Mouse (Mus musculus): ENCODE data around the gene Sult1d1.

Sult1d1 gene

DNA sequence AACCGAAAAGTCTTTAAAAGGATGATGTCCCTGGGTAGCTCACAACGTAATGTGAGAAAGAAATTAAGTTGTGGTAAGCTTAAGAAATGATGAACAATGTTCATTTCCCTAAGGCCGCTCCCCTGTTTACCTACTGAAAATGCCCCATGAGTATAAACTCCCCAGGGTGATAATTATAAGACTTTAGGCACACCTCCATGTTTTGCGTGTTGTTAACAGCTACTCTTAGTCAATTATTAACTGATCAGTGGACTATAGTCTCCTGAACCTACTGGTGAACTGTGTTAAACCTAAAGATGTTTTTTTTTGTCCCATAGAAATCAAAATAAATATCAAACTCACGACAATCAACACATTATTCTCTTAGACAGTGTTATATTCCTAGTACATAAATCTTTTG lies at the start of gene Sult1d1:
Sult1d1 (minus strand) TSS at position 183 of the 400 bp plus-strand sequence.
- DNase-seq = peak; percentile 25

DNA sequence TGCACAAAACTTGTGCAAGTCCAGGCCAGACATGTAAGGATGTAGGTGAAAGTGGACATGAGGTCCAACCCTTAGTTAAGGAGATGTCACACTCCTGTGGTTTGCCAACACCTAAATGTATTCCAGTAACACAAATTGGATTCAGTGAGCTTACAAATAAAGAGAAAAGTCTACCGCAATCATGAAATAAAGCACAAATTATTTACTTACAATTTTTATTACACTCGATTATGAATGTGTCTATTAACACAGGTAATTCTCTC lies 46.2 kb upstream of the Sult1d1 start:
- no peak for DNase-seq

DNA sequence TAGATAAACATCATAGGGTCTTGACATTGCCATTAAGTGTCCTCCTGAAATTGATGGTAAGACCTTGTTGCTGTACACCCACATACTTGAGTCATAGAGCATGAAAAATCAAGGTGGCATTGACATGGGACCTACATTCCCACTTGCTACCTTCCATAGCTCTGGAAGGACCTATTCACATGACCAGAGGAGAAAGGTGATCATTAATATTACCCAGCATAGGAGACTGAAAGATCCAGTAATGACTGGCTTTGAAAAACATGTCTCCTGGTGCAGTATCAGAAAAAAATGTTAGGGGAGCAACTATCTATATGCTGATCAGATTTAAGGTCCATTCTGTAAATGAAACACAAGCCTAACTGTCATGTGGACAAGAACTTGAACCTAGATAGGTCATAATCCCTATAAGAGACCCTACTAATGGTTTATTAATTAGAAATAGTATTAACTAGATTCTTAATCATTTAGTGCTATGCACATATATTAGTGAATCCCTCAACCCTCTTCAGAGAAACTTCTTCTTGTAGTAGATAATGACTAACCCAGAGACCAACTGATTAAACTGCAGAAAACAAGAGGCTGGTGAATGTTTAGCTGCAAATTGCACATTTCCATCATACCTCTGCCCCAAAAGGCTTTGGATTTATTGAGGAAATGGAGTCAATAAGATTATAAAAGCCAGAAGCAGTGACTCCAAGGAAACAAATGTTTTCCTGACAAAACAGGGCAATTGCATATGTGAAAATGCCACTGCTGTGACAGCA lies 45.7 kb upstream of the Sult1d1 start:
- peak; percentile 38 for DNase-seq

DNA sequence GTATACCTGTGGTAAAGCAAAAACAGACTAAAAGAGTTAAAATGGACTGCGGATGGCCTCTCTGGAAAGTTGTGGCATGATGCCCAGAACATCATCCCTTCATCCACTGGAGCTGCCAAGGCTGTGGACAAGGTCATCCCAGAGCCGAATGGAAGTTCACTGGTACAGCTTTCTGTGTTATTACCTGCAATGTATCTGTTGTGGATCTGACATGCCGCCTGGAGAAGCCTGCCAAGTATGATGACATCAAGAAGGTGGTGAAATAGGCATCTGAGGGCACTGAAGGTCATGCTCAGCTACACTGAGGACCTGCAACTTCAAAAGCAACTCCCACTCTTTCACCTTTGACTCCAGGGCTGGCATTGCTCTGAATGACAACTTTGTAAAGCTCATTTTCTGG lies 32.2 kb upstream of the Sult1d1 start:
- peak; percentile 15 for DNase-seq

DNA sequence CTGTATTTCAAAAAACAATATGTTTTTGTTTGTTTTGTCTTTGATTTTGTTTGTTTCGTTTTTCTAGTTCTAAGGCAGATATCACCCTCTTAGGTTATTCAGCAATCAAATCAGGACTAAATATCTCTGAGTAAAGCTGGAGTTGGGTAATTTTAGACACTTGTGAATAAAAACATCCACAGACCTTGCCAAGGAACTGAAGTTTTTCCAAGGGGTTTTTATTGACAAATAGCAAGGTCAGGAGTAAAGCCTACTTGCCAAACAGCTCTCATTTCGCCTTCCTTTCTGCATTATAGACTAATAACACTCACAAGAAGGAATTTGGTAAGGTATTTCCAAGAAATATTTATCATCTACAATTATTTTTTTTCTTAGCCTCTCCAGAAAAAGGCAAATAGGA lies 29.1 kb upstream of the Sult1d1 start:
- DNase-seq = no peak

DNA sequence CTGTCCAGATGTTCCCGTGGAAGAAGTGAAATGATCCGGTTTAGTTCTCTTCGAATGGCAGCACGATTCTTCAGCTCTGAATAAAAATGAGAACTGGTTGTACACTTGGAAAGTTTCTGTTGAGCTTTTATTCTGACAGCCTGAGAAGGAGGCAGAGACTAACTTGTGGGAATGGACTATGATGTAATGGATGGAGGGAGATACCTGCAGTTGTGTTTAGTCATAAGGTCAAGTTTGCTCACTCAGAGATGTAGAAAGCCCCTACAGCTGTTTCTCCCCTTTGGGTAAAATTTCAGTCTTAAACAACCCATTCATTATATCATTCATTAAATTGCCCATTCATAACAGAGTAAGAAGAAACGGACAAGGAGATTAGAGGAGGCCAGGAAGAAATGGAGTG lies 22.7 kb upstream of the Sult1d1 start, which contains the start of gene Sult1e1:
Sult1e1 (minus strand) TSS at position 101 of the 400 bp plus-strand sequence.
- no peak for DNase-seq

DNA sequence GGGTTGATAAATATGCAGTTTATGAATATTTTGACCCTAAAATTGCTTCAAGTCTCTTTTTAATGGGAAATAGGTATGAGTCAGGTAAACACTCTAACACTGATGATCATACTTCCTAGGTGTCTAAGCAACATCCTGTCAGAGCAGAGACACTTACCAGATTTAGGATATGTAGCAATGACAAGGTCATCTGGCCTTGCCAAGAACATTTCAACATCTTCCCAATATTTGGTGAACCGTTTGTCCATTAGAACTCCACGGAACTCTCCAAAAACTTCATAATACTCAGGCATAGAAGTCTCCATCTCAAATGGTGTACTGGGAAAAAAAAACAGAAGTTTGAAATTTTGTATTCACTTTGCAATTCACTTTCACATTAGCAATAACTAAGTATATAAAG lies 21.1 kb upstream of the Sult1d1 start:
- DNase-seq = no peak

DNA sequence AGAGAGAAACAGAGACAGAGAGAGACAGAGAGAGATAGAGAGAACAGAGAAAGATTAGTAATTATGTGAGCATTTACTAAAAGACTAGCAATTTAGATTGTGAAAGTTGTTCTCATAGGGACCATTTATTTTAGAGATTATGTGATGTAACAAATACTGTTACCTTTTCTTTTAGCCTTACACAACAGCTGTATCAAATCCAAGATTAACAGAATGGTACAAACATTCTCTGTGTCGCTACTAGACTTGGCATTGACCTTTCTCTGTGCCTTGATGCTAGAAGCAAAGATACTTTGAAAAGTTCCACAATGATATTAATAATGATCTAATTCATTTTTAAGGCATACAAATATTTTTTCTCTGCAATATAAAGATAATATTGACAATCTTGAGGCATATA lies 11.6 kb upstream of the Sult1d1 start:
- no peak for DNase-seq

DNA sequence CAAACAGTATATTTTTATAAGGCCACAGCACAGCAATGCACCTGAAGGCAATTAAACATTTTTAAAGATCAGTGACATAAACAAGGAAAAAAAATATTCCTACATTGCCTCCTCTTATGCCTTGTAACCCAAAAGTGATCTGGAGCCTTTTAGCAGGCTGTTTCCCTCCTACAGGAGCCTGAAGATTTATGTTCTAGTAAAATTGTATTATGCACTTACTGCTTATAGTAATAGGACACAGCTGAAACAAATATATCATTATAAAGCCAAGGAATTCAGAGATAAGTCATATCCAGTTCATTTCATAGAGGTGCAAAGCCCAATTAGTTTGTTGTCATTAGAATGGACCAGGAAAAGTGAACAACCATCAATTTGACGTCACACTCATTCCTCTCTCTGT lies 5.3 kb upstream of the Sult1d1 start:
- DNase-seq = no peak

DNA sequence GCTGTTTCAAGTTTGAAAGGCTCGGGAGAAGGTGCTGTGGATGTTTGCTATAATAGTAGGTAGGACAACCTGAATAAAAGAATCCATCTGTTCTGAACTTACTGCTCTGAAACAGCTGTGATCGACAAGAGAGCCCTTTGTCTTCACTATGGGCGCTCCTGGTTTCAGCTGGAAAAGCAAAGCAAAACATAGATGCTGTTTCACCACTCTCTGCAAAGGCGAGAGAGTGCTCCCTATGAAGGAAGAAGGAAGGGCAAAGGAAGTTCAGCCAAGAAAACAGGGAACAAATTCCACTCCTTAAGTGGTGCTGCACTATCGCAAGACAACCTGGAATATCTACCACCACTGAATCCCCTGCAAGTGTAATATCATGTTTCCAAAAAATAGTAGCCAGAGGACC lies 4.7 kb upstream of the Sult1d1 start:
- peak; percentile 9 for DNase-seq

DNA sequence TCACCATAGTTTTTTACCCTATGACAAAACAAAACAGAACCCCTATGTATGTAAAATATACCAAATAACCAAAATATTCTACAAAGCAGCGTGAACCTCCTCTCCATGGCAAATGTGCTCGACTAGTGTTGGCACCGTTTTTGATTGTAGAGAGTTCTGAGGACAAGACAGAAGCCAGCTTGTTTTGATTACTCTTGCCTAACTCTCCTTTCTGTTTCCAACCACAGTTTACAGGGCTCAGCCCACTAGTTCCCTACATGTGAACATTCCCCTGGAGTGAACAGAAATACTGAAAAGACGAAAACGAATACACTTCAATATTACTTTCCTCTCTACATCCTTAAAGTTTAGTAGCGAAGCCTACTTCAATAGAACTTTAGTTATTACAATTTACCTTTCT lies 4.0 kb upstream of the Sult1d1 start:
- DNase-seq = no peak

DNA sequence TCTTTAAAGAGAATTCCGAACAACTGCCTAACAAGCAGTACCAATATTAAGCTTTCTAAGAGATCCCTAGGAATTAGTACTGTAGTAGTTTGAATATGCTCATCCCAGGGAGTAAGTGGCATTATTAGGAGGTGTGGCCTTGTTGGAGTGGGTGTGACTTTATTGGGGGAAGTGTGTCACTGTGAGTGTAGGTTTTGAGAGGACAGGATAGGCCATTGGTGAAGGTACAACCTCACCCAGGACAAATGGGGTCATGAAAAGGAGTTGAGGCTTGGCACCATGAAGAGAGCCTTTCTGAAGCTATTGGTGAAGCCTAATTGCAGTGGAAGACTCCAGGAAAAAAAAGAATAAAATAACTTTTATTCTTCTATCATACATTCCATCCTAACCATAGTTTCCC lies 1.5 kb downstream of the Sult1d1 start:
- DNase-seq = peak; percentile 46

DNA sequence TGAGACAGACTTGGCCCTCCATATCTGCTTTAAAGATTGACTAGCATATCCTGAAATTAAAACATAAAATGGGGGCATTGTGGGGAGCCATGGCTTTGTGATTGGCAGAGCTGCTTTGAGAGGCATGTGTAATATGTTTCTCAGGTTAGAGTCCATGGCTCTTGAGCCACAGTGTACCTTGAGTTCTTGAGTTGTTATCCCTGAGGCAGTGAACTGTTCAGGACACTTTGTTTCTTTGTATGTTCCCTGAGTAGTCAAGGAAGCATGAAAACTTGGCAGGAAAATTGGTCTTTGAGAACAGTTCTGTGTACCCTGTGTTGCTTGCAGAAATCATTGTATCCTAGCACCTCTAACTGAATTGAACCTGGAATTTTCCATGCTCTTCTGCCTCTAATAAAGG lies 5.9 kb downstream of the Sult1d1 start:
- peak; percentile 87 for DNase-seq

DNA sequence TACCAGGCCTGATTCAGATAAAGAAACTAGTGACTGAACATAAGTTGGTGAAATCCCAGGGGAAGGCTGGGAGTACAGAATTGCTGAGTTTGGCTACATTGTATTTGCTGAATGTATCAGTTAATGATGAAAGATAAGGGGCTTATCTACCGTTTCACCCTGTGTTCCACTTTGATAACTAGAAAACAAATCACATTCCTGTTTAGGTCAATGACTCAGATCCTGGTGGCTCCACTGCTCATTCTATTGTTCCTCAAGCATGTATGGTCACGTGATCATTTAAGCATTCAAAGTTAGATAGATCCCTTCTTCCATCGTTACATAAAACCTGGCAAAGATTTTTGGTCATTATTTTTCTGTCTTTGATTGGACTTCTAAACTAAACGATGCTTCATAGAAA lies 6.3 kb downstream of the Sult1d1 start:
- DNase-seq = no peak

DNA sequence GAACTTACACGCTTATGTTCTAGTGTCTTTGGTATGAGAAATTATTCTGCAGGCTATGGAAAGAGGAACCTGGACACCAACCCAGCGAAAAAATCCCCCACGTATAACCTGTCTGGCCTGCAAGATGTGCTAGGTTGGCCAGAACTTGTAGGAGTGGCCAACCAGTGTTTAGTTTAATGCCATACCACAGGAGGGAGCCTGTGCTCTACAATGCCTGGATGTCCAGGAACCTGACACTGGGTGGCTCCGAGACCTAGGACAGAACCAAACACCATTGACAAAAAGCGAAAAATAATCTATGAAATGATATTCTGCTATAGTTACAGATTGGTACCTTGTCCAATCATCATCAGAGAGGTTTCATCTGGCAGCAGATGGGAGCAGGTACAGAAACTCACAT lies 8.7 kb downstream of the Sult1d1 start:
- peak; percentile 30 for DNase-seq

DNA sequence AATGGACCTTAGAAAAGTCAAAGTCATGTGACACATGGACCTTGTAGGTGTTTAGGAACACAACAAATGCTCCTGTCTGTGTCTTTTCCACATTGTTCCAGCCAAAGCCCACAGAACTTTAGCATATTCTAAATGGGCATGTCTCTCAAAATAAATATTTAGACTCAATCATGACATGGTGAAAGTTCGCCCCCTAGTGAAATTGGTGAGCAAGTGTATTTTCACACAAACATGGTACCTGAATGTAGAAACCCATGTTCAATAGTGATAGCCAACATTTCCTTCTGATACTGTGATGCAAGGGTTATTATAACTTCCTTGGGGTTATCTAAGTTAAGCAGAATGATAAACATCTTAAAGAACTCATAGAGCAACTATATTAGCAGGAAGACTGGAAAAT lies 17.9 kb downstream of the Sult1d1 start:
- no peak for DNase-seq

DNA sequence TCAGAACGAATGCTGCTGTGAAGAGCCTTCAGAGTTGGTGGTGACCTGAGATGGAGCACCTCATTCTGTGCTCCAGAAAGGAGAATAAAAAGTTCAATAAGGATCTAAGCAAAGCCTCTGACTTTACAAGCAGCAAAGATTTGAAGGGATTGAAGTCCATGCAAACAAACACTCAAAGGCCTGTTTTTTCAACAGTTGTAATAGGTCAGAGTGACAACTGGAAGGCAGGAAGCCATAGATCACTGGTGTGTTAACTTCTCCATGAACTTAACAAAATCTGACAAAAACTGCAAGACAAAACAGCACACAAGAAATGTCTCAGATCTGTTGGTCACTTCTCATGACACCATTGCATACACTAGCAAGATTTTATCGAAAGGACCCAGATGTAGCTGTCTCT lies 30.7 kb downstream of the Sult1d1 start, which contains the start of gene Sult1b1:
Sult1b1 (minus strand) TSS at position 85 of the 400 bp plus-strand sequence.
- no peak for DNase-seq

DNA sequence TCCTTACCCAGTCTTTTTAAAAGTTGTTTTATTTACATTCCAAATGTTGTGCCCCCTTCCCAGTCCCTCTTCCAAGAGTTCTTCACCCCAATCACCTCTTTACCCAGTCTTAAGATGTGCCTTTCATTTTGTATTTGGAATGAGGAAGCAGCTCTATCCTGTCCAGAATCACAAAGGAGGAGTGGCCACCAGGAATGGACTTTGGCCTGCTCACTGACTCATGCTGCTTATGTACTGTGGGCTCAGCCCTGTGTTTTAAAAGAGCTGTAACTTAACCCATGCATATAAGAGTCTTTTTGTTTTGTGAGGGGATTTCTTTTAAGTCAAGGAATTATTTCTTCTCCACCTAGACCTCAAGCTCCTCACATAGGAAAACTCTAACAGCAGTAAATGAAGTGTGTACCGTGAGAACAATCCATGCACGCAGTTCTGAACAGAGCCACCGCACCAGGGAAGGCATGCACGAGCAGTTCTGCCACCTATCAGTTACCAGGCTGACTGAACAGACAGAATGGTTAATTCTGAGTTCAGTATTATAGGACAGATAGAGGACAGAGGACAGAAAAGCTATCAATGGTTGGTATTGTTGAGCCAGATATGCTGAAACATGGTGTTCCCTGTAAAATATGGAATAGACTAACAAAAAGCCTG lies 32.7 kb downstream of the Sult1d1 start:
- DNase-seq = peak; percentile 85

DNA sequence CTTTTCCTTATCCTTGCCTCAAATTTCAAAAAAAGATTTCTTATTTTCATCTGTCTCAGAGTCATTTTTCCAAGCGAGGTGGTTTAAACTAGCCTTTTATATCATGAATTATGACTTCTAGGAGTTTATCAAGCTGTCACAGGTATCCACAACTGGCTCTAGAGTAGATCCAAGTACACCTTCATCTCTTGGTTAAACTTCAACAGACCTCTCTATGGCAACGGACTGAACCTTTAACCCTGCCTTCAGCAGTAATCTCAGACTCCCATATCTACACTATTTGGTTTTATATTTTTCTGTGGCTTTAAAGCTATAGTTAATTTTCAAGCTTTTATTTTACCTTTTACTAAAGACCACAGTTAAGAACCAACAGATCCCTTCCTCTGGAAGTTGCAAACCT lies 36.5 kb downstream of the Sult1d1 start:
- peak; percentile 48 for DNase-seq

DNA sequence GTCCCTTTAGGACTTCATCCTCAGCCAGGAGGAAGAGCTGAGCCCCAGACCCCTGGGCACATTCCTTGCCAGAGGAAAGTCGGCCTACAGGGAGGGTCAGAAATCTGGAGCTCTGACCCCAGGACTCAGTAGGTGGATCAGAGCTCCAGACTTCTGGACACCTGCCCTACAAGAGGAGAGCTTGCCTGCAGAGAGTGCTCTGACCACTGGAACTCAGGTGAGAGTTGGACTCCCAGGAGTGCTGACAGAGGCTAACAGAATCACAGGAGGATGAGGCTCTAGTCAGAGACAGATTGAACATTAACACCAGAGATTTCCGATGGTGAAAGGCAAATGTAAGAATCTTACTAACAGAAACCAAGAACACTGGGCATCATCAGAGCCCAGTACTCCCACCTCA lies 45.3 kb downstream of the Sult1d1 start:
- peak; percentile 57 for DNase-seq

DNA sequence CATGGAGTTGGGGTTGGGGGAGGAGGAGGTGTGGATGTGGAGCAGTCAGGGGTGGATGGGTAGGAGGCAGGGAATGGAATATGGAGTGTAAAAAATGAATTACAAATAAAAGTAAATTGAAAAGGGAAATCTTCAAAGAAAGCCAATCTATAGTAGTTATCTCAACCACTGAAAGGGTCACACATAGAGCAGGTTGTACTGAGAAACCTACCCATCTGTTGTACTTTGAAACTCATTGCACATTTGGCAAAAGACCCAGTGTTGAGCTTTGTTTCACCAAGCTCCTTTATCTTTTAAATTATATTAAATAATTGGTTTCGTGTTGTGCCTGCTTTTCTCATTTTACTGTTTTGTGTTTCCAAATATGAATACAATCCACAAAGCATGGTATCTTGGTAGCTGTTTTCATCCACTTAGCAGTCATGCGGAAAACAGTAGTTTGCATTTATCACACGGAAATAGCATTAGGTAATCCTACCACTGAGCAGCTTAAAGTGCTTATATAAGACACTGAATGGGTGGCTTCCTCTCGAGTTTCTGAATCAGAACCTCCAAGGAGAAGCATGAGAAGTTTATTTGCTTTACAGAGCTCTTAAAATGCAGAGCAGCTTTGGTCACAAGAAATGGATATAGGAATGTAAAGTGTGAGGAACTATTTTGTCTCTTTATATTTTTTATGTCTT lies 62.9 kb downstream of the Sult1d1 start:
- no peak for DNase-seq
